Mouse (Mus musculus): ENCODE results near the gene Zfp229.
"Not testable (repeated sequence)": the region's sequence is repeated elsewhere in the genome, so short reads cannot be mapped to it uniquely, and the experiment has no call there.

Zfp229 gene

DNA sequence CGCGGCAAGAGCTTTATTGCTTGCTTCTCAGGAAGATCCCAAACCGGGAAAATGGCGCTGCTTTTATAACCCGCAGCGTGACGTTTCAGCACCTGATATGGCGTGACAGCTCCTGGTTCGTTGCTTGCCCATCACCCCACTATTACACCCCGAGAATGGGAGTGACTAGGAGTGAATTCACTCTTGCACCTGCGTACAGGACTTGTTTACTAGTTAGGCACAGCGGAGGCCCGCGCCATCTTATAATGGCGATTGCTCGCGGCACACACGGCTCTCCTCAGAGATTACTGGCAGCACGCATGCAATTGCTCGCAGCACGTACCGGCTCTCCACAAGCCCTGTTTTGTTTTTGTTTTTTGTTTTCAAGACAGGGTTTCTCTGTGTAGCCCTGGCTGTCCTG is at the start of gene Zfp229:
Gene Zfp229 (plus strand): TSS at position 301 of the 400 bp plus-strand sequence.
- not testable (repeated sequence) for DNase-seq

DNA sequence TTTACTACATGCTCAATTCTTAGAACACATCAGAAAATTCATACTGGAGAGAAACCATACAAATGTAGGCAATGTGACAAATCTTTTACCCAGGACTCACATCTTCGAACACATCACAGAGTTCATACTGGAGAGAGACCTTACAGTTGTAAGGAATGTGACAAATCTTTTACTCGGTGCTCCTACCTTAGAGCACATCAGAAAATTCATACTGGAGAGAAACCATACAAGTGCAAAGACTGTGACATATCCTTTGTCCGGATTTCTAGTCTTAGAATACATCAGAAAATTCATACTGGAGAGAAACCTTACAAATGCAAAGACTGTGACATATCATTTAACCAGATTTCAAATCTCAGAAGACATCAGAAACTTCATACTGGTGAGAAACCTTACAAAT is 39.0 kb upstream of the Zfp229 start, which contains the start of gene Gm10226:
Gene Gm10226 (plus strand): TSS at position 301 of the 400 bp plus-strand sequence.
- DNase-seq = no peak

DNA sequence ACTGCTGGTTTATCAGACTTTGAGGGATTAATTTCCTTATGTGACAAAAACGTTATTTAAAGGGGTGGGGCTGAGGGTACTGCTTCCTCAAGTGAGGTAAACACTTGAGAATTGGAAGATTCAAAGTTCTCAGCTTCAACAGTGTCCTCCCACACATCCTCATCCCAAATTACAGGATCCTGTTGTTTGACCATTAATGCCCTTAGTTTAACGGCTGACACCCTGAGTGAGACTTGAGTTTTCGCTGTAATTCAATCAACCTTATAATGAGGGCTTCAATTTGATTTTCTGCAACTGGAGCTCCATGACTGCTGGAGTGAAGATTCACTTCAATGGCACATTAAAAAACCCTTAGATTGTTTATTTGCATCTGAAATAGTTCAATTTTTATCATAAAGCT is 37.3 kb upstream of the Zfp229 start:
- no peak for DNase-seq

DNA sequence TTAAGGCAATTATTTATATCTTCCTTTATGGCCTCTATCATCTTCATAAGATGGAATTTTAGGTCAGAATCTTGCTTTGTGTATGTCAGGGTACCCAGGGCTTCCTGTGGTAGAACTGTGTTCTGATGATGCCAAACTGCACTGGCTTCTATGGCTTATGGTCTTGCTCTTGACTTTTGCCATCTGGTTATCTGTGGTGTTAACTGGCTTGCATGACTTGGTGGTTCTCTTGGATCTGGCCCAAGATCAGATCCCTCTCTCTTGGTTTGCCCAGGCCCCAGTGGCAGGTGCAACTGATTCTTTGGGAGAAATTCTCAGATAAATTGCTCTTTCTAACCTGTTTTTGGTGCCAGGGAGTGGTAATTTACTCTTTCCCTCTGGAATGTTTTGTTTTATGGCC is 34.5 kb upstream of the Zfp229 start:
- DNase-seq = no peak

DNA sequence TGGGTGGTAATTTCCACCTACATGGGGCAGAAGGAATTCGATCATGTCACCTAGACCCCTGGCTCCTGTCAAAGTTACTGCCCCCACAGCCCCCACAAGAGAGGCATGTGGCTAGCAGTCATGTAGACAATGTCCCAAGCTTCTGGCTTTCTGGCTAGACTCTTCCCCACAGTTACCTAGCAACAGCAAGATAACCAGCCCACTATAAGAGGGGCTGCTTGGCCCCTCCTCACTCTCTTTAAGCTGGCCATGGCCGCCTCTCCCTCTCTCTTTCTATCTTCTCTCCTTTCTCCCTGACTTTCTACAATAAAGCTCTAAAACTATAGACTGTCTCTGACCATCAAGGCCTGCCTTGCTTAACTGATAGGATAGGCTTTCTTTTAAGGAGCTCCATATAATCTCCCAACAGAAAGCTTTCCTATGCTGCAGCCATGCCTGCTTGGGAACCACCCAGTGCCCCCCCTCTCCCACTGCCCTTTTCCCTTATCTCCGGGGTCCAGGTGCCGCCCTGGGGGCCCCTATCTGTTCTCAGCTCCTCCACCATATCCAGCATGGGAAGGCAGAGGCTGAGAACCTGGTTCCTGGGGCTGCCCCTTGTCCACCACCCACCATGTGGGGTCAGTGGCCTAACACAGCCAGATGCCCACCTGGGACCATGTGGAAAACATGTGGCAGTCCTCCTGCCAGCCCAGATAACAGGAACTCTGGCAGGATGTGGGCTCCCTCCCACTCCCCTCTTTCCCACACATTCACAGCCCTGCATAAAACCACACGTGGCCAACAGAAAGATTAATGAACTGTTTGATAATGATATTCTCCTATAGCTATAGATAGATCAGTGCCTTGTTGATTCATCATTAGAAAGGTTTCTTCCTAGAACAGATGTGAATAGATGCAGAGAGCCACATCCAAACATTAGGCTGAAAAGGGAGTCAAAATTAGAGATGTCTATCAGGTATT is 28.0 kb upstream of the Zfp229 start:
- no peak for DNase-seq

DNA sequence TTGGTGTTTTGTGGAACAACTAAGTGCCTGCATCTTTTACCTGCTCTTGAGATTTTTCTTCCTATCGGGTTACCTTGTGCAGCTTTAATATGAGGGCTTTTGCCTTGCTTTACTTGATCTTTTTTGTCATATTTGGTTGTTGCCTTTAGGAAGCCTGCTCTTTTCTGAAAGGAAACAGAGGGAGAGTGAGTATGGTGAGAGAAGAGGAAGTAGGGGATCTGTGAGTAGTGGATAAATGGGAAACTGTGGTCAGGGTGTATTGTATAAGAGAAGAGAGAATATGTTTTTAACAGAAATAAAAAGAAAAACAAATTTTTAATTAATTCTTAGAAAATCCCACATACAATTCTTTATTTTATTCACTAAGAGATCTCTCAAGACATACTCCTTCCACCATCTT is 27.2 kb upstream of the Zfp229 start:
- no peak for DNase-seq

DNA sequence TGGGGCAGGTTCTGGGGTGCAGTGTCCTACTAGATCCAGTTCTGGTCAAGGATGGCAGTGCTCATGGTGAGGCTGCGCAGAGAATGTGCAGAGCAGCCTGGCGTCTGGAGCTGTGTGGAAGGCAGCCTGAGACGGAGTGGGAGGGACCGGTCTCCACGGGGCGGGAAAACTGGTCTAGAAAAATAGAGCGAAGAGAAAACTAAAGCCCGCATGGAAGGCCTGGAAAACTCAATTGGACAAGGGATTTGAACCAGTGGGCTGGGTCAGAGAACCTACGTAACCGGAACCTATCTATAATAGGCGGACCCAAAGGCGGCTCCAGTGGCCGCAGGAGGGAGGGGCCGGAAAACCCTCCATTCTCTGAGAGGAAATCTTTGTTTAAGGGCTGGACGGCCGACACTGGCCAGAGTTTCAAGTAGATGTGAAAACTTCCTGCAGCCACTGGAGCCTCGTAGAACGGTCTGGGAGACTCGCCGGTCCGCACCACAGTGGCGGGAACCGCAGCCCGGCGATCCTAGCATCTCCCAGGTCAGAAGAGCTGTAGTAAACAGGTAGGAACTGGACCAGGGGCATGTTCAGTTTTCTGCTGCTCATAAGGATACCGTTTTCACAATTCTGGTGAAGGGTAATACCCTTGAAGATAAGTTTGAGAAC is 23.1 kb upstream of the Zfp229 start, which contains the start of gene Zfp760:
Gene Zfp760 (plus strand): TSS at position 399 of the 654 bp plus-strand sequence.
- DNase-seq = peak; percentile 84

DNA sequence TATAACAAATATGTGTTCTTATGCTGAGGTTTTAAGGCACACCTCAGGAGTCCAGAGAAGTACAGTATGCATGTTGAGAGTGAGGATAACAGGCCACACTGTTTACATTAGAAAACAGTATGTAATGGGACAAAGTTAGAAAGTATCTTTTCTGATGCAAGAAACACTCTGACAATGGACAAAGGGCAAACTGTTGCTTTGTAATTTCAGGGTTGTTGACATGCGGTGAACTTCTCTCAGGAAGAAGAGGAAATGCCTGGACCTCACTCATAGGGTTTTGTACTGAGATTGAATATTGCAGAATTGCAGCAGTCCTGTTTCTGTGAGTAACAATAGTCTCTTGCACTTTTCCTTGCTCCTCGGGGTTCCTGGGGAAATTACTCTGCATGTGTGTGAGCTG is 22.2 kb upstream of the Zfp229 start:
- no peak for DNase-seq

DNA sequence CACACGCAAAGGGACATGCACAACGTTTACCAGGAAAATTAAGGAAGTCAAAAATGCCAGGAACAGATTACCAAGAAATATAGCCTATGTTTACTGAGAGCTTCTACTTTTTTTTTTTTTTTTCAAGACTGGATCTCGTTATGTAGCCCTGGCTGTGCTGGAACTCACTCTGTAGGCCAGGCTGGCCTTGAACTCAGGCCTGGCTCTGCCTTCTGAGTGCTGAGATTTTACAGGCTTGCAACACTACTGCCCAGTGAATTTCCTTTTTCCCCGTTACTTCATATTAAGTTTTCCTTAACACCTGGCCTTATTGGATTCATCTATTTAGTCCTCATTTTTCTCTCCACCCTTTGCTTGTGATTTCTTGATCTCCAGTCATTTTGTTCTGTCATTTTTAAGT is 2.5 kb downstream of the Zfp229 start:
- no peak for DNase-seq

DNA sequence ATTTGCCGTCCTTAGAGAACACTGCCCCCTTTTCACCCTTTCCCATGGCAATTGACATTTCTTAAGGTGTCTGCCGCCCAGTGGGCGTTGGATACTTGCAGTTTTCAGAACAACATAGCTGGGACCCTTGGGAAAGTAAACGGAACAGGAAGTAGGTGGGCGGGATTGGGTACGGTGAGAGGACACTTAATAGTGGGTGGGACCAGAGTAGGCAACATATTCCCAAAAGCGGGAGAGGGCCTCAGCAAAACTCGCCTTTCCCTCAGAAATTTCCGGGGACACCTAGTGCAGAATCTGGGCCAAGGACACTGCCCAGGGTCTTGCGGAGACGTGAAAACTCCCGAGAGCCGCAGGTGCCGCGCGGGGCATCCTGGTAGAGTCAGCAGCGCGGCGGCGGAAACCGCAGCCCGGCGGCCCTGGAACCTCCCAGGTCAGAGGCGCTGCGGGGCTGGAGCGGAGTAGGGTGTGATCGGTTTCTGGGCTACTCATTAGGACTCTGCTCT is 3.0 kb downstream of the Zfp229 start:
- peak; percentile 73 for DNase-seq

DNA sequence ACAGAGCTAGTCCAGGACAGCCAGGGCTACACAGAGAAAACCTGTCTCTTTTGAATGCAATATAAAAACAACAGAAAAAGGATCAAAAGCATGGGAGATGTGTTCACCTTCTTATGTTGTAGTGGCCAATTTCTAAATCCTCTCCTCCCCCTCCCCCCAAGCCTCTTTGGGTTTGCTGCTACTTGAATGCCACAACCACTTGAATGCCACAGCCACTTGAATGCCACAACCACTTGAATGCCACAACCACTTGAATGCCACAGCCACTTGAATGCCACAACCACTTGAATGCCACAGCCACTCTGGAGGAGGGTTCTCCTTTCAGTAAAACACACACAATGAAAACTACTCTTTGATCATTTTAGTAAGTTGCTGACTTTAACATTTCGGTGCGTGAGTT is 22.2 kb downstream of the Zfp229 start:
- DNase-seq = no peak

DNA sequence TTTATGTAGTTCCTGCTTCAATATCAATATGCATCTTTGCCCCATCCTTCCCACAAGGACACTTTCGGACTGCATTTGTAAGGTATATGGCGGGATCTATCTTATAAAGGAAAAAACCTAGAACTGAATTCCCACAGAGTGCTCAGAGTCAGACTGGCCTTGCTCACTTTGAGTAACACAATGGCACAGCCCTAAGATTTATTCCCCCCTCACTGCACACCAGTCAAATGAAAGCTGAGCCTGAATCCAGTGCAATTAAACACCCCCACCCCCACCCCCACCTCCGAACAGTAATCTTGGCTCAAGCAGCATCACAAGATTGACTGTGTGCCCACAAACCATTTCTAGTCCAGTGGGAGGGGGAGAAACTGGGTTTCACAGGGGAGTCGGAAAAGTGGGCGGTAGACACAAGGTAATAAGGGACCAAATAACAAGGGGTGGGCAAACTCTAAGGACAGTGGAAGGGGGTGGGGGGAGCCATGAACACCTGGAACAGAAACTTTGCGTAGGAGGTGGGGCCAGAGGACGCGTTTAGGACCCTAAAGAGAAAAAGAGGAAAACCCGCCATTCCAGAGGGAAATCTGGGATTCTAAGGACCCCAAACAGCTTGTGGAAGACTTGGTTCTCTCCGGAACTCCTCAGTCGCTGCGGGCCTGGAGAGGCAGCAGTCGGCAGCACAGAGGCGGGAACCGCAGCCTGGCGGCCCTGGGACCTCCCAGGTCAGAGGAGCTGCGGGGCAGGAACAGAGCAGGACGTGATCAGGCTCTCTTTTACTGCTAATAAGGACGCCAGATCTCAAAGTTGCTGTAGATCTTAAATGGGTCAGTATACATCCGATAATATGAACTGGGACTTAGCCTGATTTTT is 23.0 kb downstream of the Zfp229 start:
- DNase-seq = no peak

DNA sequence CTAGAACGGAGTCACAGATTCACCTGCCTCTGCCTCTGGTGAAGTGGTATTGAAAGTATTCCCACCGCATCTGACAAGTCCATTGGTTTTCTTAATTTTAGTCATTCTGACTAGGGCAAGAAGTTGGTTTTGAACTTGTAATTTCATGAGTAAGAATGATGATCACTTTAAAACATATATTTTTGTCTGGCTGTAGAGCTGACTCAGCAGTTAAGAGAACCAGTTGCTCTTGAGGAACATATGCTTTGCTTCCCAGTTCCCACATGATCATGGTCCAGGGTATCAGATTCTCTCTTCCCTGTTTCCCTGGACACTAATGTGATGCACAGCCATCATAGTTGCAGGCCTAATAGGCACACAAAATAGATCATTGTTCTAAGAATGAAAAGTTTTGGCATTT is 39.7 kb downstream of the Zfp229 start:
- no peak for DNase-seq

DNA sequence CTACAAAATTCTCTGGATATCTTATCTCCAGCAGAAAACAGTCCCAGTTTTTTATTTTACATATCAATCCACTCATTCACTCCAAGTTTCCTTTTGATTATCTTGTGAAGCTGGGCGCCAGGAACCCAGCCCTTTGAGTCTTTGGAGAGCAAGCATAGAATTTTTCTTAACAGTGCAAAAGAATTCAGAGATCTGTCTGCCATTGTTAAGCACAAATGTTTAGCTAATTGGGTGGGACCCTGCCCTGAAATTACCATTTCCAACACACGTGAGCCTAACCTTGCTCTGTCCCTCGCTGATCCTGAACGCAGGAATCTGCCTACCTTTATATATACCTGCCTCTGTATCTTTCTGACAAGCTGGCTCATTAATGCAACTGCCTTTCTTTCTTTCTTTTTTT is 61.7 kb downstream of the Zfp229 start:
- no peak for DNase-seq

DNA sequence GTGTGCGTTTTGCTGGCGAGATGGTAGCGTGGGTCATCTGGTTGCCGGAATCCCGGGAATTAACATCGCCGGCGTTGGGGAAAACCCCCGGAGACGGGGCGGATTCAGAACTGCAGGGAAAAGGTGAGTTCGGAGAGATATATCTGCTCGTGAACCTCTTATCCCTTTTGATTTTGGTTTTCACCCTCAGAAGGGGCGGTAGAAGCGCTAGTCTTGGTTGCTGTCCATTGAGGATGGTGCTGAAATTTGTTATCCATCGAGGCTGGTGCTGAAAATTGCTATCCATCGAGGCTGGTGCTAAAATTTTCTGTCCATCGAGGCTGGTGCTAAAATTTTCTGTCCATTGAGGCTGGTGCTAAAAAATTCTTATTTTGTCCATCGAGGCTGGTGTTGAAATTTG is 70.8 kb downstream of the Zfp229 start:
- not testable (repeated sequence) for DNase-seq

All from cerebellum, adult 9-11 months (tissue).